Mouse (Mus musculus) layer of hippocampus, adult 8-10 months (tissue): ENCODE data around the gene Nin. TPM values are rescaled to one million over a fixed set of nuclear protein-coding genes. Genes with fewer than 3 reads are reported as not detected.
A peak's percentile ranks its signal among the peaks of the same experiment; 100 is the strongest.

ENCODE experiments used
- DNase-seq, 2 experiments: peaks; one replicate each; pipeline ENCODE4 v3.0.0; 2022; ENCODE audit warnings: low spot score in 2 of 2
- total RNA-seq, 4 experiments: library from RNA; stranded (reverse); gene quantifications; 2 replicates each; pipeline ENCODE4 v1.2.4; 2022

The Nin gene
- total RNA-seq, 4 experiments from 2014 or later: 58.1 to 82.5 (median 66.6) TPM

DNA sequence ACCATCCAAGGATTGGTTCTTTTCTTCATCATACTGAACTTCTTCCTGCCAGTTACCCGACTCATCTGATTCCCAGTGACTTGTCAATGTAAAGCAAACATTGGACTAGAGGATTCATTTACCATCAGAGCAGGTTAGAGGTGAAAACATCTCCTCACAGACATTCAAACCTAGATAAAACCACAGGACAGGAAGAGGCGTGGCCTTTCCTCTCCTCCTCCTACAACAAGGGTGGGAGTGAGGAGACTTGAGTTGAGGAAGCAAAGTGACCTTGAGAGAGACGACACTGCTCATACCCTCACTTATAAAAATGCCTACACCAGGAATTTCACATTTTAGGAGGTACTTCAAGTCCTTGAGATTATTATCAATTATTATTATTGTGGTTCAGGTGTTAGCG, 95.4 kb downstream of the Nin start:
- DNase-seq: no peak

DNA sequence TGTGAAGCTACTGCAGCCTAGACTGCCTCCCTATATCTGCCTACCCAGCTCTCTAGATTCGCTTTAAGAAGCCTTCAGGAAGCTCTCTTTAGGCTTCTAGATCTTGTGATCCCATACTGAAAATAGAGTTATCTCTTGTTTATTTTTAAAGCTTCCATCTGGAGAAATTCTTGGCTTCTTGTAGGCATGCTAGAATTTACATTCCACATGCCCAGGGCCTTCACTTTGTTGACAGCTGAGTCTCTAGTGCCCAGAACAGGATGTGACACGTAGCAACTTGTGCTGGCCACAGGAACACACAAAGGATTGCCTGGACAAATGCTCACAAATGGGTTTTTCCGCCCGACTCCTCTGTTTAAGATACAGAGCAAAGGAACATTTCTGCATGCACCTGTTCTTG, 97.6 kb downstream of the Nin start:
- no peak for DNase-seq

DNA sequence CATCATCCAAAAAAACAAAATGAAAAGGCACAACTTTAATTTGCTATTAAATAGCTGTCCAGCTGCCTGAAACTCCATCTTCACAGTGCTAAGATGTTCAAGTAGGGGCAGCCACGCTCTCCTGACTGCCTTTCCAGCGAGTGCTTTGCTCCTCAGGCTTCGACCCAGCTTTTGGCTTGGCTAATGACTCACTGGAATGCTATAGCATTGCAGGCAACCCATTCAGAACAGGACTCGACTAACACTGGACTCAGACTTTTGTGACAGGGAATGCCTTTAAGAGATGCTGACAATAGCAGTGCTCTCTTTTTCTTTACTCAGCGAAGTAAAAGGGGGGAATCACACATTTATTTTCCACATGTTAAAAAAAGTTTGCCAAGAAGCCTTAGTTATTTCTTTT, 101.8 kb downstream of the Nin start:
- no peak for DNase-seq

DNA sequence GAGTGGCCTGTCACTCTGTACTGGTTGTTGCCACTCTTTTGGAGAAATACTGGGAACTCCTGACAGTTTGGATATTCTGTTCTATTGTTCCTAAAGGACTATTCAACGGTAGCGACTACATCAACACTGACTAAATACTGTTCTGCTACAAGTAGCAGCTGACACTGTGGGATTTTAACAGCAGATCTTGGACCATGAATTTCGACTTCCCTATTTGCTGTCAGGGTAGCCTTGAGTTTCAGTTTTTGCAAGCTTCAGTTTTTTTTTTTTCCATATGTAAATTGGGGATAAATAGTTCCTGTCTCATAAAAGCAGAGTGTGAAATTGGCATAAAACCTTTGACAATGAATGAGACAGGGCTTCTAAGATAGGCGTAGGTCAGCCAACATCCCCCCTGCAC, 103.2 kb downstream of the Nin start:
- no peak for DNase-seq

DNA sequence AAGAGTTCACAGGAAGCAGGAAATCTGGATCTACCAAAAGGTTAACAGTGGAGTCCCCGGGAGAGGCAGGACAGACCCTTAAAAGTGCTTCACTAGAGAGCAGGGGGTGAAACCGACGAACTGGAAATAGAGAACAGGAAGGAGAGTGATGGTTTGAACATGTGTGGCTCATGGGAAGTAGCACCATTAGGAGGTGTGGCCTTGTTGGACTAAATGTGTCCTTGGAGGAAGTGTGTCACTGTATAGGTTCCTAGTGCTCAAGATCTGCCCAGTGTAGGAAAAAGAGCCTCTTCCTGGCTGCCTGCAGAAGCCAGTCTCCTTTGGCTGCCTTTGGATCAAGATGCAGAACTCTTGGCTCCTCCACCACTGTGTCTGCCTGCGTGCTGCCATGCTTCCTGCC, 108.4 kb downstream of the Nin start:
- no peak for DNase-seq

DNA sequence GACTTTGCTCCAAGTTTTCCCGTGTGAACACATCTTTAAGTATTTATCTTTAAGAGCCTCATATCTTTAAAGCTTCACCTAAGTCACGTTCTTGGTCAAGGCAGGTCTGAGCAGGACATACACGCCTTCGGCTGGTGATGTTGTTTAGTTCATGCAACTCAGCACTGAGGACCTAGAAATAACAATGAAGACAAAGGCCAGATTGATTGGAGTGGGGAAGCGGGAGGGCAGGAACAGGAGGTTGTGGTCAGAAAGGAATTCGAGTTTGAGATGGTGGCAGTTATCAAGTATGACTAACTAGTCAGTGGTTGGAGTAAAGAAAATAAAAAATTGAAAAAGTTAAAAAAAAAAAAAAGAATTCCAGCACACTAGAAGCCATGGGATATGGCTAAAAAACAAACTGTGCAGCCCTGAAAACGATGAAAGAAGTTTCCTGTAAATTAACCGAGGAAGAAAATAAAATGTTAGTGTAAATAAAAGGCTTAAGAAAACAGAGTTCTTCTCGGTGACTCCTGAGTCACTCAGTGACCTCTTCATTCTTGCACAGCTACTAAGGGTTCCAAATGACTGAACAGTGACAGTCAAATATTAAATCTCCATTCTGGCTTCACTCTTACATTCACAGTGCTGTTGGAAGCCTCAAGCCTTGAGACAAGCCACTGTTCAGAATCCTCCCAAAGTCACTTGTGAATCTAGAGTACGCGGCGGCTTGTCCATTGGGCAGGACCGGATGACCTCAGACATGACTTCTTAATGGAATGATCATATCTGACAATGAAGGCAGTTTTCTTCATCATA, 115.1 kb downstream of the Nin start:
- DNase-seq: no peak

DNA sequence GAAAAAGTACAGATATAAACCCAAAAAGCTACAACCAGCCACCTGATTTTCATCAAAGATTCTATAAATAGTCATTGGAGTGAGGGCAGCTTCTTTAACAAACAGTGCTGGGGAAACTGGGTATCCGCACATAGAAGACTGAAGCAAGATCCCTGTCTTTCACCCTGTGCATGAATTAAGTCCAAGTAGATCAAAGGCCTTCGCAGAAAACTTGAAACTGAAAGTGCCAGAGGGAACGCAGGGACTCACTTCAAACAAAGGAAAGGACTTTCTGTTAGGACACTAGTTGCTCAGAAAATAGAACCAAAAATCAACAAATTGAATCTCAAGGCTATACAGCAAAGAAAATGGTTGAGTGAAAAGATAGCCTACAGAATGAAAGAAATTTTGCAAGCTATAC, 118.1 kb downstream of the Nin start:
- DNase-seq: no peak

DNA sequence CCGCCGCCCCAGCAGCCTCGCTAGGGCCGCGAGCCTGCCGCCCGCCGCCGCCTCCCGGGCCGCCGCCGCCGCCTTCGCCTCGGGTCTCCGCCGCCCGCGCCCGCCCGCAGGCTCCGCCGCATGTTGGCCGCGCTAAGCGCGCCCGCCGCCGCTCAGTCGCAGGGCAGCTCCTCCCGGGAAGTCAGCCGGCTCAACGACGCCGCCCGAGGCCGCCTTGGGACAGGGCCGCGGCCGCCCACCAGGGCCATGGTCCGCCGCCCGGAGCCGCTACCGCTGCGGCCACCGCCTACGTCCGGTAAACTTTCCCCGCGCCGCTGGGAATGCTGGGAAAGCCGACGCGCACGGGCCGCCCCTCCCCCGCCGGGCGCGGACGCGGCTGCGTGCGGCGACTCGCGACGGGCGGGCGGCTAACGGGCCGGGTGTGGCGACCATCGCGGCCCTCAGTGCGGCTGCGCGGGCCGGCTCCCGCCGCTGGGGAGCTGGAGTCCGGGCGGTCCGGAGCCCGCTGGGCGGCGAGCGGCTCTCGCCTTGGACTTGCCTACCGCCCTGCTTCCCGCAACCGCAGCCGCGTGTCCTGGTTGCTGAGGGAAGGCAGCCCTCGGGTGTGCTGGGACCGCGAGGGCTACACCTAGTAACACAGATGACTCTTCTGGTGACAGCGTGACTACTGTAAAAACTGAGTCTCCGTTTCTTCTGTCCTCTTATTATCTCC, 126.6 kb downstream of the Nin start, which contains the start of gene Sav1:
Gene Sav1 (minus strand): TSS at position 217 of the 712 bp plus-strand sequence.
- peak; percentile 64 to 82 for DNase-seq

DNA sequence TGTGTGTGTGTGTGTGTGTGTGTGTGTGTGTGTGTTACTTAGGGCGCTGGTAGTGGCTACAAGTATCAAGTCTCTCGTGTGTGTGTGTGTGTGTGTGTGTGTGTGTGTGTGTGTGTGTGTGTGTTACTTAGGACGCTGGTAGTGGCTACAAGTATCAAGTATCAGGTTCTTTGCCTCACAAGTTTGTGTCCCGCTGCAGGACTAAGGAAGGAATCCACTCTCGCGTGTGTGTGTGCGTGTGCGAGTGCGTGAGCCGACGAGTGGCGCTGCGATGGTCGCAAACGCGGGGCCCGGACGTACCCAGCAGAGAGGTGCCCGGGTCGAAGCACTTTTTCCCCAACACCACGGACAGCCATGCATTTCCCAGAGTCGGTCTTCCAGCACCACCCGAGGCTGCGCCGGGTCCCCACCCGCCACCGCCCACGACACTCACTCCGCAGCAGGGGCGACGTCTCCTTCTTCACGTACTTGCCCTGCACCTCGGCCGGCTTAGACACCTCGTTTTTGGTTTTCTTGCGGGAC, 127.2 kb downstream of the Nin start:
- DNase-seq: no peak

DNA sequence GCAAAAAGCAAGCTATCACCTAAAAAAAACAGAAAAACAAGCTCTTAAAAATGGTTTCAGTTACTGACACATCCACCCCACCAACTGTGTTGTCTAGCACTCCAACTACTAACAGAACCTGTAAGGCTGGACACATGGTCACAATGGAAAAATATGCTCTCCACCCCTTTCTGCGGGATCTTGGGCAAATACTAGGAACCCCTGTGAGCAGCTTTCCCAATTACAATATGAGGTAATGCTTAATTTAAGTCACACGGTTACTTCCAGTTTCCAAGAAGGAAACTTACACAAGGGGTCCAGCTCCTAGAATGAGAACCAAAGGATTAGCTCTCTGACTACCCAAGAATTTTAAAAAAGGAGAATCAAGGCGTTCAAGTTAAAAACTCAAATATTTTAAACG, 128.0 kb downstream of the Nin start:
- no peak for DNase-seq

DNA sequence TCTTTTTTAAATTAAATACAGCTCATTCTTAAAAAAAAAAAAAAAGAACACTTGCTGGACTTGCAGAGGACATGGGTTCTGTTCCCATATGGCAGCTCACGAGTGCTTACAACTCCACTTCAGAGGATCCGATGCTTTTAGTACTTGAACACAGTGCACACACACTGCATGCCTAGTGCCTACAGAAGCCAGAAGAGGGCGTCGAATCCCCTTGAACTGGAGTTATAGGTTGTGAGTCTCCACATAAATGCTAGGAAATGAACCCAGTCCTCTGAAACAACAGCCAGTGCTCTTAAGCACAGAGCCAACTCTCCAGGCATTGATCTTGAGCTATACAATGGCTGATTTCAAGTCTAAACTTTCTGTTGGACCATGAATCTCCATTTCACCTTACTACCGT, 130.6 kb downstream of the Nin start:
- DNase-seq: no peak

DNA sequence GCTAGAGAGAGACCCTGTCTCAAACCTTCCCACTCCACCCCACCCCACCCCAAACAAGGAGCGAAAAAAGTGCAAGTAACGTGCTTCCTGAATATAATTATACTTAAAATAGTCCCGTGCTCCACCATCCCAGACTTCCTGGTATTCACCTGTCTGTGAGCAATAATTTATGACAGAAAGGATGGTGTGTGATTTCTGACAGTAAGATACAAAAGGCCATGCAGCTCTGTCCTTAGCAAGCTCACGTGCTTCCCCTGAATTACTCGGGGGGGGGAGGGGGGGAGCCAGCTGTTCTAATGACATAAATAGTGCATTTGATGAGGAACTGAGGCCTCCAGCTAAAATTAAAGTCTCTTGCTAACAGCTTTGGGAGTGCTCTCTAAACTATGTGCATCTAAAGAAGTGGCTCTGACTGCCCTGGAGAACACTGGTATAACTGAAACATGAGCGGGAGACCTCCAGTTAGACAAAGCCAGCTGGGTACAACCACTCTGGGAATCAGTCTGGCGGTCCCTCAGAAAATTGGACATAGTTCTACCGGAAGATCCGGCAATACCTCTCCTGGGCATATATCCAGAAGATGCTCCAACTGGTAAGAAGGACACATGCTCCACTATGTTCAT, 136.0 kb downstream of the Nin start:
- no peak for DNase-seq

DNA sequence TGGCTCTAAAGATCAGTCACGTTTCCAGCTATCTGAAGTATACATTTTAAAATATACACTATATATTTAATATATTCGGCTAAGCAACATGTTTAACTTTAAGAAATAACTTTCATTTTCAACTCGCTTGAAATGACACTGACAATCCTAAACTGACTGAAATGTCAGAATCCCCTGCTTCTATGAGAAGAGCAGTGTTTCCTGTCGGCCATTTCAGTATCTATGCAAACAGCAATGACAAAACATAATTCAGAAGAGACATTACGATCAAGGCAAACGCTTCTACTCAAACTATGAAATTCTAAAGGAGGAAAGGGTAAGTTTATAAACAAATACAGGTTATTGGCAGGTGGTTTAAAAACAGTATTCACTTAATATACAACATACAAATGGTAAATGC, 136.8 kb downstream of the Nin start:
- DNase-seq: no peak

DNA sequence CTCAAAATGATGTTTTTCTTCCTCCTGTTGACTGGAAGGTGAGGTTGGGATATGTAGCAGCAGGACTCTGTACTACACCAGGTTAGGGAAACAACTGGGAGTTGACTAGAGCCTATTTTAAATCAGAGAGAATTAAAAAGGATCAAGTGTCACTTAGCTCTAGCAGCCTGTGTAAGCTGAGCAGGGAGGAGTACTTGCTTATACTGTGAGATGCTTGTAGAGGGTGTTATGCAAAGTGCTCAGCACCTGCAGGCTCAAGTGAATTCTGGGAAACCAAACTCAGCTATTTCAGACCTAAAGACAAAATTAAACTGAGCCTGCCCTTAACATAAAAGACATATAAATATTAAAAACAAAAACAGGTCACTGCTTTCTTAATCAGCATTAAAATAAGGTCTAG, 139.9 kb downstream of the Nin start:
- DNase-seq: no peak

DNA sequence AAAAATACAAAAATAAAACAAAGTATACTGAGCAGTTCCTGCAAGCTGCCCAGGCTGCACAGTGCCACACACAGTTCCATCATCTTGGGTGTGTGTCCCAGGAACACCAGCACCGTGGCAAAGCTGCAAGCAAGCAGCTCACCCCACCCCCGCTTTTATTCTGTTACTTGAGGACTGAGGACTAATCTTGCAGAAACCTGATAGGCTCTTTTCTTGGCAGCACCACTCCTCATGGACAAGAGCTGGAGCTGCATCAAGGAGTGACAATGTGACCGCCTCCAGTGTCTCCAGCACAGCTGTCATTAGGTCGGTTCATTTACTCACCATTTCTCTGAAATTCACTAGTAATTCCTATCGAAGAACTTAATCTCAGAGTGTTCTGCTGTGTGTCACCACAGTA, 145.4 kb downstream of the Nin start:
- no peak for DNase-seq

DNA sequence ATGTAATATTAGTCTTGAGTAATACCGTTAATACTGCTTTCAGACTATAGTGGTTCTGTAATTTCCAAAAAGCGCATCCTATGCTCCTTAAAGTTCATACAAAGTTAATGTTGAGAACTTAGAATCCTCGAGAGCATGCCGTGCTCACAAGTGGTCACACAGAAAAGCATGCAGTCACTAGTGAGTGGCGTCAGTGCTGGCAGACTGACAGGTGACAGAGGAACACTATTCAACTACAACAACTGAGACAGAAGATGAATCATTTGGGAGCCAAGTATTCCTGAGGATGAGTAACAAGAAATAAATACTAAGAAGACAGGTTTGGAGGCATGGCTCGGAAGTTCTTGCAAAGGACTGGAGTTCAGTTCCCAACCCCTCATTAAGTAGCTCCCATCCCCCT, 146.4 kb downstream of the Nin start:
- DNase-seq: no peak

DNA sequence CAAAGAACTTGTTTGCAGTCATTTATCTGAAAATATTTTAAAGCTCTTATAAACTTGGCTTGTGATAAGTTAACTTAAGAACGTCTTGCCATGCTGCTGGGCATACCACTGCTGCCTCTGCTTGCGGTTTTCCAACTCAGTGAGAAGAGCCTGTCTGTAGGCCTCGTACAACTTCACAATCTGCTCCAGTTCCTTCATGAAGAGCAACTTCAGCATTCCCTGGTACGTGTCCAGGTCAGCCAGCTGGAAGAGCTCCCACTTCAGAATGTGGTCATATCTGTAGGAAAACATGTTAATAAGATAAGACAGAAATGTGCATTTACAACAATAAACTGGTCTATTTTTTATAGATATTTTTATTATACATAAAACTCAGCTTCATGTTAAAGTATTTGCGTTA, 147.4 kb downstream of the Nin start:
- no peak for DNase-seq

DNA sequence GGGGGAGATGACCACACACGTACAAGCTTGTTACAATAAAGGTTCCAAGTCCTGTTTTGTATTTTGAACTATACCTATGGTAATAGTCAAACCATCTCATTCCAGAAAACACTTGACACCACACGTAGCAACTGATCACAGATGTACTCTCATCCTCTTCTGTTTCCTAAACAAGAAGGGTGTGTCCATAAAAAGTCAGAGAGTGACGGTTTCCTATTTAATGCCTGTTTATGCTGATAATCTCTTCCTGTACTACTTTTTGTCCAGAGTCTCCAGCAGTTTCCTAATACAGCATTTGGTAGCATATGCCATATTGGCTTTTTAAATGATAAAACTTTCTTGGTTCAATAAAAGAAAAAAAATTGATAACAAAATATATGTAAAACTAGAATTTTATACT, 147.9 kb downstream of the Nin start:
- DNase-seq: no peak

DNA sequence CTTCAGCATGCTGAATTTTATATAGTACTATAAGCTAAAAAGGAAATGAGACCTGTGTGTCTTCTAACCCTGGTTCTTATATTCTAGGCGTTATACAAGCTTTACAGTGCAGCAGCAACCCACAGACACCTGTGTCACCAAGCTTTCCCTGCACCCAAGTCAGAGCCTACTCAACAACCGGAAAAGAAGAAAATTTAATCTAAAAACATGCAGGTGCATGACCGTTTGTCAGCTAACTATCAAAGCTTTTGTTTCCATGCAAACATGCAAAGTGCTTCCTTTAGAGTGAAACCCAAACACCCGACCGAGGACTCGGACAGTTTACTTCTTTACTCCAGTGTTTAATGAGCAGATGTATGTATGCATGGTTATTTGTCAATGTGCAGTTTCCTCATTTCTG, 150.4 kb downstream of the Nin start:
- no peak for DNase-seq

DNA sequence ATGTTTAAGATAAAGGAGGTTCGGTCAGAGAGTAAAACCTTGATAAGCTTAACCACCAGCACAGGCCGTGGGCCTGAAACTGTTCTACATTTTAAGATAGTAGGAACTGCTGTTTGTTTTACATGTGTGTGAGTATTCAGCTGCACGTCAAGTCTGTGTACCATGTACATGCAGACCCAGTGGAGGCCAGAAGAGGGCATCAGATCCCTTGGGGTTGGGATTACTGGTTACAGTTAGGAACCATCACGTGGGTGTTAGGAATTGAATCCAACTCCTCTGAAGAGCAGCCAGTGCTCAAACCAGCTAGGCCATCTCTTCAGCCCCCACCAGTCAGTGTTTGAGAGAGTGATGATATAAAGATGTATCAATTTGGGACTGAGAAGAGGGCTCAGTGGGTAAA, 151.0 kb downstream of the Nin start:
- peak; percentile 36 to 65 for DNase-seq
